Mouse (Mus musculus): ENCODE results near the gene Kcnj11.

DNA sequence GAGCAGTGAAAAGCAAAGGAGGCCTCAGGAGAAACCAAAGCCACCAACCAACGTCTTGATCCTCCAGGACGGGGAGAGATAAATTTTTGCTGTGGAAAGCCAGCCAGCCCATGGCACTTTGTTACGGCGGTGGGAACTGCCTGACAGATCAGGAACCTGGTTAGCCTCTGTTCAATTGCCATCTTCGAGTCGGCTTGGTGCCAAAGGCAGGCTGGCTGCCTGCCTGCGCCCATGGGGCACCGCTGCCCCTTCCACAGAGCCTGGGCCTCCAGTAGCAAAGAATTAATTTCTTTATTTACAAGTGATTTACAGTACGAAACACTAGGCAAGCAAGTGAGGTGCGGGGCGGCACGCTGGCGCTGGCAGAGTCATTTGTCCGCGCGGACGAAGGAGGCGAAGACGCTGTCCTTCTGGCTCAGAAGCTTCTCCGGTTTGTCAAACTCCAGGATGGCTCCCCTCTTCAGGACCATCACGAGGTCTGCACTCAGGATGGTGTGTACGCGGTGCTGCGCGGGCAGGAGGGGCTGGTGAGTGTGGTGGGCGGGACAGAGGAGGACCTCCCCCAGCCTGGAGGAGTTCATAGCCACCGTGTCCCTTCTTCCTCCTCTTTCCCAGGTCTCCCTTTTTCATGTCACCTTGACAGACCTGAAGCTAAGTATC, 3.8 kb upstream of the Kcnj11 start:
- TF ChIP-seq POLR2A (IDR thresholded peaks at IDR 0.05; ENCODE audit: low read depth, low read length), result no peak
- no peak for TF ChIP-seq CTCF (IDR thresholded peaks at IDR 0.05; ENCODE audit: extremely low read depth, insufficient read length, insufficient replicate concordance, low read depth, low read length)

All from small intestine, adult 2 months (tissue).